18 mouse cellular contexts compared by ENCODE assay signal in the genomic region with DNA sequence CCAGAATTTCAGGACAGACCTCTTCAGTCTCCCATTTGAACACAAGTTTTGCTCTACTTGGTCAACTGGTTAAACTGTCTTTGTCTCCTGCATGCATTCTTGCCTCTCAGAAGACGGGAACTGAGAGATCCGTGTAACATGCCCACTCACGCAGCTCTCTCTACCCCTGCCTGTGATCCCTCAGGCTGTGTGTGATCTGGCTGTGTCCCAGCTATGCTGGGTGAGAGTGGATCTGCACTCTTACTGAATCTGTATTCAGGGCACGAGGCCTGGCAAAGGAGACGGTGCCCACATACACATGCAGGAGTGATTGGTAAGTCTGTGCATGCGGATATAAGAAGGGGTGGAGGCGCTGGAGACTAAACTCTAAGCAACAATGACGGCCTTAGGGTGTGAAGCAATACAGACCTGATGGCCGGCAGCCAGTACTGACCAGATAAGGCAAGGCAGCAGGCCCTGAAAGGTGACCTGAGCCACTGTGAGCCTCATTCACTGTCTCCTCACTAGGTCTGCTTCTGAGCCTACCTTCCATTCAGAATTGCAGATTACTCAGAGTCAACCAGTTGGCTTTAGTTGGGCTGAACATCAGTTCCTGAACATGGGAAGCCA.
DNase-seq lines count a peak whose midpoint lies in the region; ATAC-seq and TF ChIP-seq lines count a peak whose summit lies in the region.
"Had no signal": no experiment of that assay in that cellular context is flagged by ENCODE, and none has a peak within 500 bp of the region (broad histone marks: within the 10 kb centered on the region; RNA-seq: fewer than 3 reads in every experiment).

No protein-coding gene starts in this region.

- TF ChIP-seq POLR2A in kidney, adult 2 months (IDR thresholded peaks at IDR 0.05; ENCODE audit: low read depth, low read length): no peak

- 0 out of 2 replicates have a peak, but pooled peaks cover 8% of the 10 kb centered on the region for H3K9me3 ChIP-seq in heart, embryonic 12.5 days (replicated peaks)
- H3K9me3 ChIP-seq: embryonic facial prominence, embryonic 10.5 days; limb, embryonic 10.5 days; midbrain, embryonic 10.5 days; neural tube, embryonic 13.5 days had no signal

- H3K27ac ChIP-seq in kidney, adult 2 months (ENCODE audit: insufficient read depth, low read depth, low read length): no peak overlapping the region
- no peak overlapping the region for H3K27ac ChIP-seq in heart, embryonic 12.5 days (ENCODE audit: poor library complexity, severe bottlenecking)
- H3K27ac ChIP-seq: embryonic facial prominence, embryonic 10.5 days; limb, embryonic 10.5 days; liver, embryonic 14.5 days; midbrain, embryonic 10.5 days; neural tube, embryonic 13.5 days had no signal

- no peak for TF ChIP-seq CTCF in kidney, adult 2 months (conservative IDR thresholded peaks at IDR 0.05; ENCODE audit: insufficient read depth, insufficient read length, low read depth, low read length)

- no peaks in the 10 kb centered on the region for H3K27me3 ChIP-seq in kidney, adult 2 months (replicated peaks; ENCODE audit: control insufficient read depth, insufficient read depth, low read length)
- no peaks in the 10 kb centered on the region for H3K27me3 ChIP-seq in heart, embryonic 12.5 days (replicated peaks)
- H3K27me3 ChIP-seq: neural tube, embryonic 13.5 days had no signal

- peak; percentile 45; the same call in 1 of the 2 replicates for ATAC-seq in heart, embryonic 12.5 days (ENCODE audit: insufficient number of reproducible peaks, low FRiP score)
- ATAC-seq: forebrain, embryonic 16.5 days; inflammation-experienced regulatory T-cells, adult 6 months had no signal

- no peak overlapping the region for H3K4me2 ChIP-seq in heart, embryonic 12.5 days
- H3K4me2 ChIP-seq: neural tube, embryonic 13.5 days had no signal

- DNase-seq in kidney, adult 2 months: peak; percentile 6
- no peak for DNase-seq in kidney, postnatal 10 days
- peak; percentile 91 for DNase-seq in heart, adult 11 months
- DNase-seq in heart, postnatal 36 days: peak; percentile 30 to 32
- DNase-seq in B cell, adult 2 months: no peak
- no peak for DNase-seq in urinary bladder, postnatal 10 days (ENCODE audit: low spot score)
- DNase-seq: adrenal gland, postnatal 14 days; cerebellum, adult 11-12 months; lung, postnatal 14 days; thymus, adult 2 months had no signal

- H3K9ac ChIP-seq in heart, embryonic 12.5 days: no peak overlapping the region
- H3K9ac ChIP-seq: liver, embryonic 14.5 days; neural tube, embryonic 13.5 days had no signal

- no peaks in the 10 kb centered on the region for H3K36me3 ChIP-seq in kidney, adult 2 months (ENCODE audit: control insufficient read depth, insufficient read depth, low read length)
- no peaks in the 10 kb centered on the region for H3K36me3 ChIP-seq in heart, embryonic 12.5 days
- H3K36me3 ChIP-seq: neural tube, embryonic 13.5 days had no signal

- 87% methylated on average over 9 of the region's 9 CpGs for WGBS in kidney, adult 2 months
- WGBS in heart, embryonic 12.5 days: 54% methylated on average over 9 of the region's 9 CpGs

- intact Hi-C loops in heart, postnatal 36 days (cut with DNase I): no loop called here

- no peaks in the 10 kb centered on the region for H3K4me1 ChIP-seq in kidney, adult 2 months (ENCODE audit: control insufficient read depth, insufficient read depth, low read length)
- peaks cover 15% of the 10 kb centered on the region for H3K4me1 ChIP-seq in heart, embryonic 12.5 days (replicated peaks)
- H3K4me1 ChIP-seq: limb, embryonic 10.5 days had no signal

- no peak overlapping the region for H3K4me3 ChIP-seq in kidney, adult 2 months (ENCODE audit: insufficient read depth, low read depth, low read length)
- H3K4me3 ChIP-seq in heart, embryonic 12.5 days: no peak overlapping the region
- H3K4me3 ChIP-seq: embryonic facial prominence, embryonic 10.5 days; limb, embryonic 10.5 days; midbrain, embryonic 10.5 days; neural tube, embryonic 13.5 days had no signal

Comparison
In these comparisons a context has a peak if more than half of its experiments do, and no peak if none do; other contexts are left out.
1. DNase-seq: peak in kidney, adult 2 months (single experiment), heart, adult 11 months (single experiment) and heart, postnatal 36 days (2 of 2); none in kidney, postnatal 10 days (single experiment), B cell, adult 2 months (0 of 2) and urinary bladder, postnatal 10 days (single experiment).